Mouse (Mus musculus) myocyte (in vitro differentiated cells): ENCODE results near the gene Epha3. TPM values are rescaled to one million over a fixed set of nuclear protein-coding genes. Genes with fewer than 3 reads are reported as not detected.
A peak's percentile ranks its signal among the peaks of the same experiment; 100 is the strongest.

Experiments used
- H3K27me3 ChIP-seq: one replicate; pipeline ENCODE4 v1.6.1; 2011; ENCODE audit not compliant: control insufficient read depth, insufficient read depth, insufficient read length
- H3K36me3 ChIP-seq: one replicate; pipeline ENCODE4 v1.6.1; 2011; ENCODE audit not compliant: control insufficient read depth, insufficient read depth
- H3K4me2 ChIP-seq: one replicate; pipeline ENCODE4 v1.6.1; 2011; ENCODE audit warnings: low read depth, control low read depth
- H3K4me3 ChIP-seq: one replicate; pipeline ENCODE4 v1.5.1; 2011; ENCODE audit warnings: mild to moderate bottlenecking, control low read depth, moderate library complexity
- H3K79me2 ChIP-seq: one replicate; pipeline ENCODE4 v1.6.1; 2011; ENCODE audit not compliant: control insufficient read depth, insufficient read depth
- H3ac ChIP-seq: one replicate; pipeline ENCODE4 v1.6.1; 2011; ENCODE audit not compliant: control insufficient read depth, insufficient read length
- CEBPB ChIP-seq: IDR thresholded peaks from 2 replicates; pipeline ENCODE4 v1.6.1; 2011; ENCODE audit warnings: mild to moderate bottlenecking, moderate library complexity; ENCODE audit not compliant: poor library complexity, insufficient read depth, severe bottlenecking
- E2F4 ChIP-seq: IDR thresholded peaks from one replicate; pipeline ENCODE4 v1.6.1; 2011; ENCODE audit warnings: mild to moderate bottlenecking, control low read depth, moderate library complexity; ENCODE audit not compliant: insufficient read depth
- MAX ChIP-seq: IDR thresholded peaks from one replicate; pipeline ENCODE4 v1.6.1; 2011; ENCODE audit warnings: low read depth, mild to moderate bottlenecking, control low read depth
- MYOD1 ChIP-seq, 3 experiments: IDR thresholded peaks; one replicate each; pipeline ENCODE4 v1.6.1; 2011; ENCODE audit warnings: control low read depth in 2 of 3, low read depth in 2 of 3, mild to moderate bottlenecking in 2 of 3, moderate library complexity in 1 of 3; ENCODE audit not compliant: insufficient read length in 2 of 3, control insufficient read depth in 1 of 3
- MYOG ChIP-seq, 3 experiments: IDR thresholded peaks; one replicate each; pipeline ENCODE4 v1.6.1; 2011; ENCODE audit warnings: control low read depth in 2 of 3, low read depth in 2 of 3, mild to moderate bottlenecking in 2 of 3; ENCODE audit not compliant: insufficient read length in 2 of 3, control insufficient read depth in 1 of 3, insufficient read depth in 1 of 3
- POLR2A ChIP-seq: IDR thresholded peaks from one replicate; pipeline ENCODE4 v1.6.1; 2011; ENCODE audit warnings: low read depth, mild to moderate bottlenecking, control low read depth, moderate library complexity; ENCODE audit not compliant: insufficient read length
- POLR2AphosphoS2 ChIP-seq: IDR thresholded peaks from one replicate; pipeline ENCODE4 v1.6.1; 2011; ENCODE audit warnings: low read depth, control low read depth; ENCODE audit not compliant: insufficient read length
- REST ChIP-seq: IDR thresholded peaks from one replicate; pipeline ENCODE4 v1.6.1; 2011; ENCODE audit warnings: mild to moderate bottlenecking, control low read depth, moderate library complexity; ENCODE audit not compliant: insufficient read depth, insufficient read length
- SRF ChIP-seq: IDR thresholded peaks from one replicate; pipeline ENCODE4 v1.6.1; 2011; ENCODE audit warnings: low read depth; ENCODE audit not compliant: control insufficient read depth, insufficient read length
- TCF12 ChIP-seq: IDR thresholded peaks from one replicate; pipeline ENCODE4 v1.6.1; 2011; ENCODE audit warnings: mild to moderate bottlenecking, control low read depth; ENCODE audit not compliant: poor library complexity, insufficient read depth, severe bottlenecking
- TCF3 ChIP-seq: IDR thresholded peaks from one replicate; pipeline ENCODE4 v1.6.1; 2011; ENCODE audit warnings: low read depth, control low read depth; ENCODE audit not compliant: insufficient read length
- USF1 ChIP-seq: IDR thresholded peaks from one replicate; pipeline ENCODE4 v1.6.1; 2011; ENCODE audit warnings: low read depth, mild to moderate bottlenecking, control low read depth, moderate library complexity
- polyA plus RNA-seq: library from polyadenylated mRNA; unstranded; fragments of >200 nt; fragmentation: generic; extraction: Trizol; gene quantifications from one replicate; pipeline ENCODE4 v1.2.1, GENCODE M21; 2012; ENCODE audit warnings: missing spikeins

Gene Epha3
- polyA plus RNA-seq, 1 experiment, result 1.3 TPM

DNA sequence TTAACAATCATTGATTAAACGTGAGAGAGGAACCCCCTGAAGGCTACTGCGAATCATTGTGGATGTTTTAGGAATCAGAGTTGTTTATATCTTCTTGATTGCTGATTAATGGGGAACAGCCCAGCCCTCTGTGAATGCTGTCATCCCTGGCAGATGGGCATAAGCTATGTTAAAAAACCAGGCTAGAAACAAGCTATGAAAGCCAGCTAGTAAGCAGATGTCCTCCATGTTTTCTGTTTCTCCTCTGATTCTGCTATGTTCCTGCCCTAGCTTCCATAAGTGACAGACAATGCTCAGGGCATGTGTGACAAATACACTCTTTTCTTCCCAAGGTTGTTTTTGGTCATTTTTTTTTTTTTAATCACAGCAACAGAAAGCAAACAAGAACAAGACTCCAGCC lies 206.2 kb downstream of the Epha3 start:
- Histone ChIP-seq H3K79me2 (no peaks in the 10 kb centered on the region), H3K4me3 (no peak overlapping the region), H3K36me3 (no peaks in the 10 kb centered on the region), H3K27me3 (no peaks in the 10 kb centered on the region), H3ac (no peak overlapping the region), H3K4me2 (no peak overlapping the region)
- no peak for TF ChIP-seq POLR2AphosphoS2
- no peak for TF ChIP-seq CEBPB
- no peak for TF ChIP-seq REST
- no peak for TF ChIP-seq MYOD1 (IDR thresholded peaks at IDR 0.05; ENCODE audit: control insufficient read depth in 1 of 3, insufficient read length in 2 of 3, low read depth in 2 of 3)
- TF ChIP-seq TCF12, result no peak
- TF ChIP-seq MYOG (IDR thresholded peaks at IDR 0.05; ENCODE audit: control insufficient read depth in 1 of 3, insufficient read depth in 1 of 3, insufficient read length in 2 of 3, low read depth in 2 of 3), result no peak
- no peak for TF ChIP-seq E2F4
- no peak for TF ChIP-seq USF1
- TF ChIP-seq MAX, result no peak
- no peak for TF ChIP-seq POLR2A
- TF ChIP-seq SRF, result no peak
- no peak for TF ChIP-seq TCF3

DNA sequence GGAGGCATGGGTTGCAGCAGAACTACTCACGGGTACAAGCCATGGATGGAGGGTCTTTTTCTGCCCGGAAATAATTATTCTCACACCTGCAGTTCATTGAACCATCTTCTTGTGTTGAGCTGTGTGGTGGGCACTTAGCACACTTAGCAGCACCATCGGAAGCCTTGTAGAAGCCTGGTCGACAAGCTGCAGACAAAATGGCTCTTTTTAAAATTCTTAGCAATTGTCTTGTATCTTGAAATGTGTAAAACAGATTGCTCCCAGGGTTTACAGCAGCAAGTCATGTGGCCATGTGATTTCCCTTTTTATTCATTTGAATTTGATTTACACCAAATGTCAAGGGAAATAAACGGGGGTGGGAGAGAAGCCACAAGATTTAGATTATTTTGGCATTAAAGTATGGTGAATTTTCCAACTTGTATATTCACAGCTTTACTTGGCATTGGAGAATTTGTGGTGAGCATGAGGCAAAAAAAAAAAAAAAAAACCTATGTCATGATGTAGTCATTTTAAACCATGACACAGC lies 210.5 kb downstream of the Epha3 start:
- H3K4me3 ChIP-seq, result no peak overlapping the region
- TF ChIP-seq MYOG (IDR thresholded peaks at IDR 0.05; ENCODE audit: control insufficient read depth in 1 of 3, insufficient read depth in 1 of 3, insufficient read length in 2 of 3, low read depth in 2 of 3) (no peak), USF1 (peak; percentile 48)

DNA sequence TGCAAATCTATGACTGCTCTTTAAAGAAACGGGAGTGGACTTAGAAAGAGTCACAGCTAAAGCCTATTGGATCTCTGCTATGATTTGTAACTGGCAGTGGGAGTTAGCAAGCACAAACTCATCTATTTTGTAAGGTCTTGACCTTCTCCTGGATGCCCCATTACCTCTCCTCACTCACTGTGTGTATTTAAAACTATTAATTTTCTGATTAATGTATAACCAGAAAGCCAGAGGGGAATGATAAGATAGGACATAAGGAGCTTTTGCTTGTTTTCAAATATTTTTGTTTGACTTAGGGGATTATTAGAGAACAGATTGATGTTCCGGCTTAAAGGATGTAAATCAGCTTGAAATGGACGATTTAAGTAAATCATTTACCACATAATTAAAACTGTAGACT lies 213.2 kb downstream of the Epha3 start:
- H3K36me3 ChIP-seq, result no peaks in the 10 kb centered on the region
- H3ac ChIP-seq, result no peak overlapping the region
- no peaks in the 10 kb centered on the region for H3K27me3 ChIP-seq
- H3K79me2 ChIP-seq, result no peaks in the 10 kb centered on the region
- no peak overlapping the region for H3K4me3 ChIP-seq
- no peak overlapping the region for H3K4me2 ChIP-seq
- TF ChIP-seq TCF3 (no peak), USF1 (no peak), MYOG (IDR thresholded peaks at IDR 0.05; ENCODE audit: control insufficient read depth in 1 of 3, insufficient read depth in 1 of 3, insufficient read length in 2 of 3, low read depth in 2 of 3) (no peak), POLR2AphosphoS2 (no peak), MAX (no peak), MYOD1 (IDR thresholded peaks at IDR 0.05; ENCODE audit: control insufficient read depth in 1 of 3, insufficient read length in 2 of 3, low read depth in 2 of 3) (no peak), REST (no peak), TCF12 (no peak)

More for the DNA sequence above, 210.5 kb downstream of the Epha3 start:
- Histone ChIP-seq H3K4me2 (no peak overlapping the region), H3ac (no peak overlapping the region), H3K36me3 (no peaks in the 10 kb centered on the region), H3K79me2 (no peaks in the 10 kb centered on the region), H3K27me3 (no peaks in the 10 kb centered on the region)

DNA sequence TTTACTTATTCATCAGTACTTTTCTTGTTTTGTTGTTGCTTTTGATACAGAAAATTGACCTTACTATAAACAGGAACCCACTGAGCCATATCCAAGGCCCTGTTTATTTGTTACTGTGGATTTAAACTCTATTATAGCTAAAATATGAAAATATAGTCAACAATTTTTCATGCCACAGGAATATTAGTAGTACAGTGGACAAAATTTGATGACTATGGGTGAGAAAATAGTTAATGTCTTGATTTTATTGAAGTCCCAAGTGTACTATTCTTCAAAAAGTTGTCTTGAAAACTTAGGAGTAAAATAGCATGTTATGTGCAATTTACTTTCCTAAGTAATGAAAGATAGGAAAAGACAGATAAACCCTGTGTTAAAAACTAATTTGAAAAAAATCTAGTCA lies 217.4 kb downstream of the Epha3 start:
- Histone ChIP-seq H3K27me3 (no peaks in the 10 kb centered on the region), H3K36me3 (no peaks in the 10 kb centered on the region), H3K4me3 (no peak overlapping the region), H3K4me2 (no peak overlapping the region), H3ac (no peak overlapping the region), H3K79me2 (no peaks in the 10 kb centered on the region)
- TF ChIP-seq POLR2AphosphoS2 (no peak), USF1 (no peak), E2F4 (no peak), TCF12 (no peak), MYOG (IDR thresholded peaks at IDR 0.05; ENCODE audit: control insufficient read depth in 1 of 3, insufficient read depth in 1 of 3, insufficient read length in 2 of 3, low read depth in 2 of 3) (no peak), SRF (no peak), REST (no peak), MYOD1 (IDR thresholded peaks at IDR 0.05; ENCODE audit: control insufficient read depth in 1 of 3, insufficient read length in 2 of 3, low read depth in 2 of 3) (no peak), CEBPB (no peak), POLR2A (no peak)

DNA sequence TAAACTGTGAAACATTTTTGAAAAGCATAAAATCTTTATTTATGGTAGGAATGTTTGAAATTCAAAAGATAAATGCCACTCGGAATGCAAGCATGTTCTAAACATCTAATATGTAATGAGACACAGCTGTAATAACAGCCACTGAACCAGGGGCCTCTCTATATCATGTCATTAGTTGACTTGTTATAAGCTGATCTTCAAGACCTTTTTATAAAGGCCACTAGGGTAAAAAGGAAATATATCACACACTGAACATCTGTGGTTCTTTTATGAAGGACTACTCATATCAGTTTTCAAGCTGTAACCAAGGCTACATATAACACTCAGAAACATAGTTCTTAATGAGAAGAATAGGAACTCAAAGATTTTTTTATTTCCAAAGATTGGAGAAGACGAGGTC lies 221.3 kb downstream of the Epha3 start:
- Histone ChIP-seq H3K4me3 (no peak overlapping the region), H3K4me2 (peak overlapping the region; percentile 20)
- no peak for TF ChIP-seq REST
- TF ChIP-seq POLR2AphosphoS2, result no peak
- no peak for TF ChIP-seq TCF12
- no peak for TF ChIP-seq USF1
- TF ChIP-seq MYOG (IDR thresholded peaks at IDR 0.05; ENCODE audit: control insufficient read depth in 1 of 3, insufficient read depth in 1 of 3, insufficient read length in 2 of 3, low read depth in 2 of 3), result no peak
- no peak for TF ChIP-seq TCF3
- TF ChIP-seq E2F4, result no peak
- no peak for TF ChIP-seq CEBPB
- no peak for TF ChIP-seq MAX

More for the DNA sequence above, 221.3 kb downstream of the Epha3 start:
- Histone ChIP-seq H3K36me3 (no peaks in the 10 kb centered on the region), H3K27me3 (no peaks in the 10 kb centered on the region), H3ac (no peak overlapping the region), H3K79me2 (no peaks in the 10 kb centered on the region)
